Mouse (Mus musculus) lung, postnatal 25 days (tissue): ENCODE results near the gene Macf1.
A peak's percentile ranks its signal among the peaks of the same experiment; 100 is the strongest.
"Not testable (repeated sequence)": the region's sequence is repeated elsewhere in the genome, so short reads cannot be mapped to it uniquely, and the experiment has no call there.

Experiments
- DNase-seq: peaks from one replicate; pipeline ENCODE4 v3.0.0; 2022; ENCODE audit warnings: low spot score

The Macf1 gene

DNA sequence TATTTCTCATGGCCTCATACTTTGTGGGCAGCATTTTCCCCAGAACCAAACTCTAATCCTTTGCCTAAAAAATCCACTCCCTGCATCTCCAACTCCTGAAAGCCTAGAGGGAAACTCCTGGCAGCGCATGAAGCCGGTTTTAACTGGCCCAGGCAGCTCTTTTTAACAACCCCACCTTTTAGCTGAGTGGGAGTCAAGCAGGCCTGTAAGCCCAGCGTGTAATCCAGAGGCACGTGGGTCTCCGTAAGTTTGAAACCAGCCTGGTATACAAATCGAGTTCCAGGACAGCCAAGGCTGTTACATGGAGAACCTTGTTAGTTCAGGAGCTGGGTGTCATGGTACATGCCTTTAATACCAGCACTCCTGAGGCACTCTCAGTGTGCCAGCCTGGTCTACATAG lies 14.5 kb downstream of the Macf1 start:
- no peak for DNase-seq

DNA sequence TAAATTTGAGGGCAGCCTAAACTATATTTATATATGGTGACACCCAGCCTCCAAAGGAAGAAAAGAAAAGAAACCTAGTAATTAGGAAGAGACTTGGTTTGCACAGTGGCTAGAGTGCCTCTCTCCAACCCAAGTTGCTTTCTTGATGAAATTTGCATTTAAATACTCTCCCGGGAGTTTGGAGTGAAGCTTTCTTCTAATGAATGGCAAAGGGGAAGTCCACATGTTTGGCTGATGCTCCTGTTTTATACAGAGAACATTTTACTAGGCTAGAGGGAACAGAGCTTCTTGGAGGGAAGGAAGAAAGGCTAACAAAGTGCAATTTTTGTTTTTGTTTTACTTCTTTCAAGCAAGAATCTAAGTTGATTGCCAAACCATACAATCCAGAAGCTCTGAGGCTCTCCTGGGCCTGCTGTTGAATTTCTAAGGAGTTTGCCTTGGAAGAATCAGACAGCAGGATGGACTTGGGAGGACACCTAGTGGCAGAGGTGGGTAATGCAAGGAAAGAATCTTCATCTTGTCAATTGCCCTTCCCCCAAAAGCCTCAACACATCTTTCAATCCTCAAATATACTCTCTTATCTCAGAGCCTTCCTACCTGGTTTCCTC lies 16.8 kb downstream of the Macf1 start:
- peak; percentile 83 for DNase-seq

GRCm38 (mm10) chr4:123666517-123666916 lies 17.6 kb downstream of the Macf1 start:
- no peak for DNase-seq

DNA sequence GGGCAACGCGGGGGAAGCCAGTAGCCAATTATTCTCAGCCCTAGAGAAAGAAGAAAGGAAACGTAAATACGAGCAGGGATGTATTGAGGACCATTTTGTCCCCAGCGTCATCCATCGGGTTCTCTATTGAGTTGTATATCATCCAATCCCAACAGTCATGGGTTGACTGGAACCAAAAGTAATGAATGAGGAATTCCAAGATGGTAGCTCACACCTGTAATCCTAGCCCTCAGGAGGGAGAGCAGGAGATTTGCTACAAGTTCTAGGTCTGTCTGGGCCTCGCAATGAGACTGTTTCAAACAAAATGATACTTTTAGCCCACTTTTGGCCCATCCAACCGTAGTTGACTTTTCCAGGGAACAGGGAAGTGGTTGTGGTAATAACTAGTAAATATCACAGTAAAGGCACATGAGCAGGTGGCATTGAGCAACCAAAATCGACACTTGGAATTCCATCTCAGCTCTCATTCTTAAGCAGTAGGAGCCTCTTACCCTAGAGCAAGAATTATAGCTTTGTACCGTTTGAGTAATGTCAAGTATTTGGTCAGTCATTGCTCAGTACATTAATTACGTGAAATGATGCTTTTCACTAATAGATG lies 18.4 kb downstream of the Macf1 start:
- peak; percentile 59 for DNase-seq

GRCm38 (mm10) chr4:123664951-123665661 lies 19.1 kb downstream of the Macf1 start:
- DNase-seq: no peak

DNA sequence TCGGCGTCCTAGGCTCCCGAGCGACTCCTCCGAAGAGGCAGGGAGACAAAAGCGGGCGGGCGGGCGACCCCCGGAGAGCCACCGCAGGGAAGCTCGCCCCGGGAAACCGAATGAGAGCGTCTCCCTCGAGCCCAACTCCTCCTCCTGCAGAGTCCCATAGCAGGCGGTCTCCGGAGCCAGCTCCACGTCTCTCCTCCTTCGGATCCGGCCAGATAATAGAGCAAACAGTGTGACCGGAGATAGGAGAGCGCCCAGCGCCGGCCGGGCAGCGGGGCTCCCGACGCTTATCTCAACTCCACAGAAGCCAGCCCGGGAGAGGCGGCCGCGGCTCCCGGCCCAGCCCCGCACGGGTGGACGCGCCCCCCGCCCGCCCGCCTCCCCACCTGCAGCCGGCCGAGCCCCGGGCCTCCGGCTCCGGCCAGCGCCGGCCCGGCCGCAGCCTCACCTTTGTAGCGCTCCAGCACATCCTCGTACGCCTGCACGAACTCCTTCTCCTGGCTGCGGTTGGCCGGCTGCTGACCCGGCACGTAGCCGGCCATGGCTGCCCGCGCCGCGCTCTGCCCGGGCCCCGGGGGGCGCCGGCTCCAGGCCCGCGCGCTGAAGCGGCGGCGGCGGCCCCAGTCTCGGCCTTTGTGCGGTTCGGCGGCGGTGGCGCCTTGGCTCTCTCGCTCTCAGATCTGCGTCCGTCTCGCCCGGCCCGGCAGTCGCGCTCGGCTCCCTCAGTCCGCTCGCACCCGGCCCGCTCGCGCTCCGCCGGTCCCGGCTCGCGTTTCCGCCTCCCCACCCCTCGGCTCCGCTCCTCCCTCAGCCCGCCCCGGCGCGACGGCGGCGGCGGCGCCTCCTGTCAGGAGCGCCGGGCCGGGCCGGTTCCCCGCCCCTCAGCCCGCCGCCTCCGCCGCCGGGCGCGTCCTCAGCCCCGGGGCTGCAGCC lies 19.9 kb downstream of the Macf1 start:
- peak; percentile 77 for DNase-seq

DNA sequence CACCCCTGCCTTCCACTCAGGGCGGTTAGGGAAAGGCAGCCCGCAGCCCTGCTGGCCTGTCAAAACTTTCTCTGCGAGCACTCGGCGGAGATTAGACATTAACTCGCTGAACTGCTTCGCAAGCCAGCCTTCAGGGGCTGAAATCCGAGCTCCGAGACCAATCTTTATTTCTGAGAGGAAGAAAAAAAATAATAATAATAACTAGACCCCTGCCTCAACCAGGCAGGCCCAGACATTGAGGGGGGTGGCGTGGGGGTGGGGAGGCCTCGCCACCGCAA lies 20.5 kb downstream of the Macf1 start:
- no peak for DNase-seq

- DNase-seq: no peak
Observed at GRCm38 (mm10) chr4:123662914-123663687, 21.1 kb downstream of the Macf1 start.

DNA sequence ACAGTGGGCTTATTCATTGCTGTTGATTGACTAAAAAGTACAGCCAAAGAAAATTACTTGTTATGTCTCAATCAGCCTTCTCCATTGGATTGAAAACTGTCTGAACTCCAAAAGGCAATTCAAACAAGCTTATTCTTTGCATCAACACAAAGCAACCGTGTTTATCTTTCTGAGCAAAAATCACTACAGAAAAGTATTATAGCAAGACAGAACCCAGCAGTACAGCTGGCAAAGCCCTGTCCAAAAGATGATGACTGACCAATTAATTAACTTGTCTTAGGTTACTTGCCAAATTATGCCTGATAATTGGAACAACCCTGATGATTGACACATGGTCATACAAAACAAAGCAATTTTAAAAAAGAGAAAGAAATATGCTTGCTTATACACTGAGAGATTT lies 26.0 kb downstream of the Macf1 start:
- DNase-seq: no peak

GRCm38 (mm10) chr4:123655245-123655644 lies 28.9 kb downstream of the Macf1 start:
- no peak for DNase-seq

- DNase-seq: no peak
Observed at GRCm38 (mm10) chr4:123654566-123654965, 29.6 kb downstream of the Macf1 start.

- DNase-seq: not testable (repeated sequence)
Observed at GRCm38 (mm10) chr4:123653446-123653845, 30.7 kb downstream of the Macf1 start.

DNA sequence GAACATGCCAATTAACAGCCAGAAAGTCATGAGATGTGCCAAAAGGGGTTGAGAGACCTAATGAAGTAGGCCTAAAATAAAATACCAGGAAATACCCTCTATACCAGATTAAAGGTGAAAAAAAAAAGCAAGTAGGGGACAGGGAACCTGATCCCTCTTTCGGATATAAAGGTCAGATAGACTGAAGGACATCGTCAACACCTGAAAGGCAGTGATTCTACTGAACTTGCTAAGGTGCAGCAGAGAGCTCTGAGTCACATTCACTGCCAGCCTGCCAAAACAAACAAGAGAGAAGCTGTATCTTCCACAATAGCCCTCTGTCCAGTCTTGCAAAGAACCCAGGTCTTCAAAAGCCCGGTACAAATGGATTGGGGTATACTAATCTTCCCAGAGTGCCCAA lies 32.0 kb downstream of the Macf1 start:
- DNase-seq: no peak

GRCm38 (mm10) chr4:123649131-123649530 lies 35.0 kb downstream of the Macf1 start:
- DNase-seq: no peak

- no peak for DNase-seq
Observed at GRCm38 (mm10) chr4:123647668-123648067, 36.5 kb downstream of the Macf1 start.

DNA sequence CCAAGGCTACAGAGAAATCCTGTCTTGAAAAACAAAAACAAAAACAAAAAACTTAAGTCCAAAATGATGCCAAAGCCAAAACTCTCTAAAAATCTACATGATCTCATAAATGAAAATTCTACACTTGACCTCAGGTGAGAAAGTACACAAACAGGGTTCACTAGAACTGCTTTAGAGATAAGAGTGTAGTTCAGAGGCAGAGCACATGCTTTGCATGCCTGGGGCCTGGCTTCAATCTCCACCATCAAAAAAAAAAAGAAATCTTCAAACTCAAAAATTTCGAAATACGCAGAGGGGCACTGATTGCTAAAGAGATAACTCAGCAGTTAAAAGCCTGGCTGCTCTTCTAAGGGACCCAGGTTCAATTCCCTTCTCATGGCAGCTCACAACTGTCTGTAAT lies 37.1 kb downstream of the Macf1 start:
- DNase-seq: no peak

DNA sequence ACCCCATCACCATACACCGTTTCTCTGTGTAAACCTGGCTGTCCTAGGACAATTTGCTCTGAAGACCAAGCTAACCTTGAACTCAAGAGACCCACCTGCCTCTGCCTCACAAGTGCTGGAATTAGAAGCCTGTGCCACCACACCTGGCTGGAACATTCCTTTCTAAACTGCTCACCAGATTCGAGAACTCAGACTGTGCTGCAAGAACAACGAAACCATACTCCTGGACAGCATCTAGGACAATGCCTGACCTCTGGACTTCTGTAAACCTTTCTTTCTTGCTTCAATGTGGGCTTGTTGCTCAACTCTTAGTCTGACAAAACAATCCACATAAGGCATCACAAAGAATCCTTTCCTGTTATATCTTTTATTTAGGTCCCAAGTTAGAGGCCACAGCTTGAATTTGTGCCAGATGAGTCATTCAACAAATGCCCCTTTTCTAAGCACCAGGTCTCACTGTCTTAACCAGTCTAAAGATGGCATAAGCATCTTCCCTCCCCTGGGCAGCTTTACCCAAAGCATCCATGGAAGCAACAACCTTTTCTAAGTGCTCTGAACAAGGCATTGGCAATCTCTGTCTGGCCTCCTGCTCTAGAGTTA lies 38.8 kb downstream of the Macf1 start:
- no peak for DNase-seq

DNA sequence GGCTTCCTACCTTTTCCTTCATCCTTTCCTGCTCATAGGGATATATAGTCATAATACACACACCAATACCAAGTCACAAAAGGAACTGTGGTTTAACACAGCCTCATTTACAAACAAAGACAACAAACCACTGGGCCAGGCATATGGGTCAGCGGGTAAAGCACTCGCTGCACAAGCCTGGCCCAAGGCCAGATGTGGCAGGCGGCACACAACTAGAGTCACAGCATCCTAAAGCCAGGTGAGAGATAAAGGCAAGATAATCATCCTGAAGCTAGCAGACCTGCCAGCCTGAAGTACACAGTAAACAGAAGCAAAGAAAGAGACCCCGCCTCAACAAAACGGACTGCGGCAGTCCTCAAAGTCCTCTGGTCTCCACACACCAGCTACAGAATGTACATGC lies 40.6 kb downstream of the Macf1 start:
- DNase-seq: no peak

GRCm38 (mm10) chr4:123642877-123643276 lies 41.3 kb downstream of the Macf1 start:
- no peak for DNase-seq

GRCm38 (mm10) chr4:123637136-123637535 lies 47.0 kb downstream of the Macf1 start:
- DNase-seq: peak; percentile 80

- DNase-seq: peak; percentile 48
Observed at GRCm38 (mm10) chr4:123635428-123635827, 48.7 kb downstream of the Macf1 start.
